Mouse (Mus musculus) liver, adult 2 months (tissue): ENCODE results near the gene Mnd1.

ENCODE experiments used
- CTCF ChIP-seq: fragments of 200-500 bp; IDR thresholded peaks from 2 replicates; pipeline ENCODE4 v1.5.1; 2011; ENCODE audit warnings: low read depth, low read length, control low read depth
- POLR2A ChIP-seq: fragments of 200-500 bp; IDR thresholded peaks from 2 replicates; pipeline ENCODE4 v1.6.1; 2011; ENCODE audit warnings: low read length, control low read depth; ENCODE audit not compliant: insufficient read depth; ENCODE audit errors: extremely low read depth

GRCm38 (mm10) chr3:84048729-84049175, 106.8 kb downstream of the Mnd1 start:
- TF ChIP-seq CTCF (peak; percentile 16; the same call in 1 of the 2 replicates), POLR2A (no peak)
